Mouse (Mus musculus) thymus, adult 2 months (tissue): ENCODE data around the gene Abhd6. TPM values are rescaled to one million over a fixed set of nuclear protein-coding genes. Genes with fewer than 3 reads are reported as not detected.

ENCODE experiments used
- DNase-seq: peaks from one replicate; pipeline ENCODE4 v3.0.0; 2021
- H3K27ac ChIP-seq: fragments of 200-500 bp; 2 replicates; pipeline ENCODE4 v1.5.1; 2012; ENCODE audit warnings: low read length, control low read depth; ENCODE audit not compliant: control insufficient read depth, insufficient read depth
- H3K27me3 ChIP-seq: fragments of 200-500 bp; 2 replicates; pipeline ENCODE4 v1.6.1; 2012; ENCODE audit warnings: mild to moderate bottlenecking, low read length, moderate library complexity, mixed read lengths; ENCODE audit not compliant: control insufficient read depth, insufficient read depth
- H3K36me3 ChIP-seq: fragments of 200-500 bp; 2 replicates; pipeline ENCODE4 v1.6.1; 2012; ENCODE audit warnings: mild to moderate bottlenecking, low read length, moderate library complexity; ENCODE audit not compliant: control insufficient read depth, insufficient read depth
- H3K4me1 ChIP-seq: fragments of 200-500 bp; replicated peaks from 2 replicates; pipeline ENCODE4 v1.6.1; 2012; ENCODE audit warnings: low read length; ENCODE audit not compliant: control insufficient read depth, insufficient read depth
- H3K4me3 ChIP-seq: fragments of 200-500 bp; 2 replicates; pipeline ENCODE4 v1.5.1; 2012; ENCODE audit warnings: mild to moderate bottlenecking, low read length, control low read depth, moderate library complexity; ENCODE audit not compliant: control insufficient read depth, insufficient read depth
- CTCF ChIP-seq: fragments of 200-500 bp; IDR thresholded peaks from 2 replicates; pipeline ENCODE4 v1.5.1; 2012; ENCODE audit warnings: mild to moderate bottlenecking, control low read depth, low read length, moderate library complexity, borderline replicate concordance; ENCODE audit not compliant: control insufficient read depth, poor library complexity, insufficient read depth; ENCODE audit errors: extremely low read depth
- POLR2A ChIP-seq: fragments of 200-500 bp; IDR thresholded peaks from 2 replicates; pipeline ENCODE4 v1.6.1; 2012; ENCODE audit warnings: mild to moderate bottlenecking, low read length, control low read depth, moderate library complexity; ENCODE audit not compliant: control insufficient read depth, poor library complexity, insufficient read depth; ENCODE audit errors: extremely low read depth
- WGBS: fragments of 180-500 bp; shearing (Covaris S2); methylation state at CpG from one replicate; pipeline ENCODE4 v1.1.7; 2018; 5-methylcytosine and 5-hydroxymethylcytosine counted together
- polyA plus RNA-seq: library from polyadenylated mRNA; depleted of rRNA; stranded (reverse); fragments of >200 nt; gene quantifications from 2 replicates; pipeline ENCODE4 v1.2.3, GENCODE M21; 2012

The Abhd6 gene
- polyA plus RNA-seq, 1 experiment = 18.1 TPM

GRCm38 (mm10) chr14:7992158-7992557, 10.5 kb upstream of the Abhd6 start:
- no peak for DNase-seq
- Histone ChIP-seq H3K27ac (no peak overlapping the region), H3K36me3 (no peaks in the 10 kb centered on the region), H3K4me1 (peaks cover 6% of the 10 kb centered on the region; the same call in 1 of the 2 replicates), H3K27me3 (no peaks in the 10 kb centered on the region), H3K4me3 (no peak overlapping the region)
- 90% methylated on average over 6 of the region's 6 CpGs for WGBS
- TF ChIP-seq CTCF (no peak), POLR2A (no peak)

- H3K36me3 ChIP-seq = no peaks in the 10 kb centered on the region
- DNase-seq = no peak
- no peak for TF ChIP-seq CTCF
- no peak for TF ChIP-seq POLR2A
- H3K27ac ChIP-seq = no peak within 1 kb of the TSS
- 49% methylated on average over 8 of the region's 8 CpGs for WGBS
- no peaks in the 10 kb centered on the region for H3K27me3 ChIP-seq
- H3K4me3 ChIP-seq = 0 out of 2 replicates have a peak within 1 kb of the TSS, but pooled peaks have one; percentile 5
- peaks cover 6% of the 10 kb centered on the region; the same call in 1 of the 2 replicates for H3K4me1 ChIP-seq
Measured at GRCm38 (mm10) chr14:7994271-7994767, 8.4 kb upstream of the Abhd6 start, which contains the start of gene Dnase1l3. Gene Dnase1l3, minus strand, starts transcription at chr14:7994573.

GRCm38 (mm10) chr14:7997255-7997696, 5.4 kb upstream of the Abhd6 start:
- peak; percentile 93 for DNase-seq
- no peak for TF ChIP-seq POLR2A
- TF ChIP-seq CTCF = peak; percentile 87
- Histone ChIP-seq H3K4me1 (peaks cover 7% of the 10 kb centered on the region; the same call in 1 of the 2 replicates), H3K27ac (no peak overlapping the region), H3K4me3 (peak overlapping the region; percentile 23; the same call in 1 of the 2 replicates), H3K36me3 (no peaks in the 10 kb centered on the region), H3K27me3 (no peaks in the 10 kb centered on the region; the same call in 1 of the 2 replicates)
- WGBS = 1% methylated on average over 15 of the region's 15 CpGs

GRCm38 (mm10) chr14:7999030-7999429, 3.7 kb upstream of the Abhd6 start:
- no peak overlapping the region for H3K27ac ChIP-seq
- no peaks in the 10 kb centered on the region; the same call in 1 of the 2 replicates for H3K27me3 ChIP-seq
- no peak for TF ChIP-seq POLR2A
- no peak for TF ChIP-seq CTCF
- no peaks in the 10 kb centered on the region for H3K36me3 ChIP-seq
- H3K4me3 ChIP-seq = no peak overlapping the region
- 91% methylated on average over 3 of the region's 3 CpGs for WGBS
- peaks cover 18% of the 10 kb centered on the region for H3K4me1 ChIP-seq
- no peak for DNase-seq

- H3K27me3 ChIP-seq = no peaks in the 10 kb centered on the region; the same call in 1 of the 2 replicates
- no peak for DNase-seq
- H3K4me3 ChIP-seq = no peak overlapping the region
- no peaks in the 10 kb centered on the region for H3K36me3 ChIP-seq
- WGBS = 89% methylated on average over 5 of the region's 5 CpGs
- no peak overlapping the region for H3K27ac ChIP-seq
- peaks cover 15% of the 10 kb centered on the region for H3K4me1 ChIP-seq
- no peak for TF ChIP-seq CTCF
- TF ChIP-seq POLR2A = no peak
Measured at GRCm38 (mm10) chr14:7999435-7999834, 3.3 kb upstream of the Abhd6 start.

- DNase-seq = no peak
- Histone ChIP-seq H3K27ac (no peak overlapping the region), H3K4me1 (peaks cover 15% of the 10 kb centered on the region), H3K36me3 (no peaks in the 10 kb centered on the region), H3K27me3 (no peaks in the 10 kb centered on the region; the same call in 1 of the 2 replicates), H3K4me3 (no peak overlapping the region)
- no peak for TF ChIP-seq CTCF
- 96% methylated on average over 5 of the region's 5 CpGs for WGBS
Measured at GRCm38 (mm10) chr14:8000247-8000646, 2.5 kb upstream of the Abhd6 start.
